Mouse (Mus musculus) forebrain, embryonic 12.5 days (tissue): Measurements from ENCODE around the gene Cd300ld3. TPM values are rescaled to one million over a fixed set of nuclear protein-coding genes. Genes with fewer than 3 reads are reported as not detected.

Experiments
- ATAC-seq: fragments of 200-750 bp; cut with Nextera tagmentation; 2 replicates; pipeline ENCODE4 v1.8.0; 2017; ENCODE audit warnings: moderate TSS enrichment; ENCODE audit not compliant: low FRiP score
- H3K27ac ChIP-seq: fragments of 300-500 bp; sonication (generic); 2 replicates; pipeline ENCODE4 v1.5.1; 2016; ENCODE audit warnings: mild to moderate bottlenecking
- H3K27me3 ChIP-seq: fragments of 300-500 bp; sonication (generic); 2 replicates; pipeline ENCODE4 v1.6.1; 2016; ENCODE audit warnings: mild to moderate bottlenecking
- H3K36me3 ChIP-seq: fragments of 300-500 bp; sonication (generic); replicated peaks from 2 replicates; pipeline ENCODE4 v1.6.1; 2016; ENCODE audit warnings: mild to moderate bottlenecking
- H3K4me1 ChIP-seq: fragments of 300-500 bp; sonication (generic); 2 replicates; pipeline ENCODE4 v1.6.1; 2016
- H3K4me2 ChIP-seq: fragments of 300-500 bp; sonication (generic); 2 replicates; pipeline ENCODE4 v1.6.1; 2016; ENCODE audit warnings: mild to moderate bottlenecking, moderate library complexity
- H3K4me3 ChIP-seq: fragments of 300-500 bp; sonication (generic); replicated peaks from 2 replicates; pipeline ENCODE4 v1.5.1; 2016; ENCODE audit warnings: mild to moderate bottlenecking
- H3K9ac ChIP-seq: fragments of 300-500 bp; sonication (generic); 2 replicates; pipeline ENCODE4 v1.6.1; 2016; ENCODE audit warnings: mild to moderate bottlenecking
- H3K9me3 ChIP-seq: fragments of 300-500 bp; sonication (generic); 2 replicates; pipeline ENCODE4 v1.6.1; 2016
- WGBS: fragments of 180-500 bp; shearing (Covaris S2); methylation state at CpG from one replicate; pipeline ENCODE4 v1.1.7; 2016; 5-methylcytosine and 5-hydroxymethylcytosine counted together
- polyA plus RNA-seq: library from polyadenylated mRNA; unstranded; fragments of >200 nt; fragmentation: Nextera tagmentation; extraction: Ambion mirVana; gene quantifications from 2 replicates; pipeline ENCODE4 v1.2.1, GENCODE M21; 2016

Gene Cd300ld3
- polyA plus RNA-seq = not detected in 2 replicates

DNA sequence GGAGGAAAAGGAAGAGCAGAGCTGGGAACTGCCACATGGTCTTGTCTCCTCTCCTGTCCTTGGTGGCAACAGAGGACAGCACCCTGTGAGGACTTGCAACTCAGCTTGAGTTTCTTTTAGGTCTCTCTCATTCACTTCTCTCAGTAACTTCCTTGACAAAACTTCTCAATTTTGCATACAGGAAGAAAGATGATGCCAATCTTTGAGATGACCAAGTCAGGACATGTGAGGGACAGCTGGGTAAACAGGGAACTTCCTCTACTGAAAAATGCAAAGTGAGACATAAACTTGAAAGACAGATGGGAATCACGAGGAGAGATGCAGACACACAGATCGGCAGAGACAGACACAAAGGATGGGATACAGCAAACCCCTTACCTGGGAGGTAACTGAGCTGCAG lies at the start of gene Cd300ld3:
Gene Cd300ld3, minus strand, starts transcription at position 151 of the 400 bp plus-strand sequence.
- WGBS = 75% methylated on average over 2 of the region's 2 CpGs
- ATAC-seq = no peak
- no peak within 1 kb of the TSS for H3K9ac ChIP-seq
- peaks cover 11% of the 10 kb centered on the region; the same call in 1 of the 2 replicates for H3K27me3 ChIP-seq
- H3K4me1 ChIP-seq = no peaks in the 10 kb centered on the region
- no peak within 1 kb of the TSS for H3K4me2 ChIP-seq
- no peak within 1 kb of the TSS for H3K4me3 ChIP-seq
- no peaks in the 10 kb centered on the region for H3K9me3 ChIP-seq
- no peaks in the 10 kb centered on the region for H3K36me3 ChIP-seq
- no peak within 1 kb of the TSS for H3K27ac ChIP-seq

DNA sequence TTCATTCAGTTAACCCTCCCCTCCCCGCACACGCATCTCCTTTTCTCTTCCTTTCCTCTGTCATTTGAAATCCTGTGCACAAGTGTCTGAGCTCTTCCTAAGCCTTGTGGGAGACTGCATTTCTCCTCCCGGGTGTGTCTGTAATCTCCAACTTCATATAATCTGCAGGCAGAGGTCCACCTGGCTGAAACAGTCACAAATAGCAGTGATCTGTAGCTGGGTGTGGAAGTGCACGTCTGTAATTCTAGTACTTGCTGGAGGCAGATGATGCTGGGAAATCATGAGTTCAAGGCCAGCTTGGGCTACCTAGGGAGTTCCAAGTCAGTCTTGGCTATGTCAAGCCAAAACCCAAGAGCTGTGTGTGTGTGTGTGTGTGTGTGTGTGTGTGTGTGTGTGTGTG lies 43.9 kb upstream of the Cd300ld3 start:
- Histone ChIP-seq H3K27ac (no peak overlapping the region), H3K4me3 (peak overlapping the region; percentile 30; the same call in 1 of the 2 replicates), H3K27me3 (peaks cover 32% of the 10 kb centered on the region), H3K9ac (no peak overlapping the region), H3K9me3 (peaks cover 5% of the 10 kb centered on the region; the same call in 1 of the 2 replicates), H3K4me2 (peak overlapping the region; percentile 55), H3K36me3 (no peaks in the 10 kb centered on the region), H3K4me1 (peaks cover 12% of the 10 kb centered on the region)
- WGBS = 14% methylated on average over 4 of the region's 4 CpGs
- no peak for ATAC-seq

DNA sequence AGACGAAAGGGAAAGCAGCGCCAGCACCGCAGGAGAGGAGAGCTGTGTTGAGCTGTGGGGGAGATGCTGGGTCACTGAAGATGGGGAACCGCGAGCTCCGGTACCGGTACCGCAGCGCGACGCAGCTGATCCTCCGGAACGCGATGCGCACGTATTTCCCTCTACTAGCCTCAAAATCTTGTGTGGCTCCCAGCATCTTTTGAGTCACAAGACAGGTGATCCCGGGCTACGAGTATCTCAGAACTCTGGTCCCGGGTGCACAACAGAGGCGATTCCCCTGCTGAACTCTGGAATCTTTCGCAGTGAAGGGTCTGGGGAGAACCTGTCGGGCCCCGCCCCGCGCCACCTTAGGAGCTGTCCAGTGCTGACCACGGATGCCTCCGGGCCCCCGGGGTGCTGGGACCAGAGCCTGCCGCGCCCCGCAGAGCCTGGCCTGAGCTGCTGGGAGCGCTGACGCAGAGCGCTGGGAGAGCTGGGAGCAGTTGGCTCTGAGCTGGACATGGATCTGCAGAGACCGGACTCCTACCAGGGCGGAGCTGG lies 43.2 kb upstream of the Cd300ld3 start, which contains the start of gene Rab37:
Gene Rab37, plus strand, starts transcription at position 70 of the 540 bp plus-strand sequence.
- Histone ChIP-seq H3K36me3 (no peaks in the 10 kb centered on the region), H3K27ac (no peak within 1 kb of the TSS)
- 1% methylated on average over 36 of the region's 36 CpGs for WGBS

DNA sequence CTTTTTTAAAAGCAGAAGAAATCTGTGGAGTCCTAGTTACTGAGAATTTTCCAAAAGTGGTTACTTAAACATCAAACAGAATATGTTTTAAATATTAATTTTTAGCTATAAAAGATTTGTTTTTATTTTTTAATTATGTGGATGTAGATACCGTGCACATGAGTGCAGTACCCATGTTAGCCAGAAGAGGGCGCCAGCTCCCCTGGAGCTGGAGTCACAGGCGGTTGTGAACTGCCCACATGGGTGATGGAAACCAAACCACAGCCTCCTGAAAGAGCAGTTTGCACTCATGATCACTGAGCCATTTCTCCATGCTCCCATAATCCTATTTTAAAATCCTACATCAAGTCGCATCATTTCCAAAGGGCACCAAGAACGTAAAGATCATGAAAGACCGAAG lies 41.6 kb upstream of the Cd300ld3 start:
- WGBS = 68% methylated on average over 6 of the region's 6 CpGs
- no peak overlapping the region for H3K9ac ChIP-seq
- ATAC-seq = no peak
- H3K4me2 ChIP-seq = no peak overlapping the region
- peaks cover 5% of the 10 kb centered on the region; the same call in 1 of the 2 replicates for H3K9me3 ChIP-seq
- H3K4me1 ChIP-seq = peaks cover 19% of the 10 kb centered on the region
- no peaks in the 10 kb centered on the region for H3K36me3 ChIP-seq
- peaks cover 43% of the 10 kb centered on the region for H3K27me3 ChIP-seq
- no peak overlapping the region for H3K27ac ChIP-seq
- H3K4me3 ChIP-seq = no peak overlapping the region

More for the DNA sequence above, 43.2 kb upstream of the Cd300ld3 start, which contains the start of gene Rab37:
- Histone ChIP-seq H3K9me3 (peaks cover 5% of the 10 kb centered on the region; the same call in 1 of the 2 replicates), H3K9ac (no peak within 1 kb of the TSS), H3K27me3 (peaks cover 32% of the 10 kb centered on the region), H3K4me2 (peak within 1 kb of the TSS; percentile 55), H3K4me1 (peaks cover 12% of the 10 kb centered on the region), H3K4me3 (peak within 1 kb of the TSS; percentile 30)
- ATAC-seq = no peak

DNA sequence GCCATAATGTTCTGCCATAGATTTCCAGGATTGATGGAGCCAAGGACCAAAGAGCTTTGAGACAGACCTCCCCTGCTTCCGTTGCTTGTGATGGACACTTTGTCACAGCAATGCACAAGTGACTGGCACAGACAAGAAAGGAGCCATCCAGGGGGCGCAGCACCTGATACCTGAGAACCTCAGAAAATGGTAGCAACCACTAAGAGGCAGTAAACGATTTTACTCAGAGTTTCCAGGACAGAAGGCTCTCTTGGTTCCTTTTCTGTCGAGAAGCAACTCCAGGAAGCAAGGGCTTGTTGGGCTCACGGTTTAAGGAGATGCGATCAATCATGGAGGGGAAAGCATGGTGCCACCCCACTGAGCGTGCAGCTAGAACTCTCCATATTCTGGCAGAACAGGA lies 38.0 kb upstream of the Cd300ld3 start:
- H3K9ac ChIP-seq = no peak overlapping the region

DNA sequence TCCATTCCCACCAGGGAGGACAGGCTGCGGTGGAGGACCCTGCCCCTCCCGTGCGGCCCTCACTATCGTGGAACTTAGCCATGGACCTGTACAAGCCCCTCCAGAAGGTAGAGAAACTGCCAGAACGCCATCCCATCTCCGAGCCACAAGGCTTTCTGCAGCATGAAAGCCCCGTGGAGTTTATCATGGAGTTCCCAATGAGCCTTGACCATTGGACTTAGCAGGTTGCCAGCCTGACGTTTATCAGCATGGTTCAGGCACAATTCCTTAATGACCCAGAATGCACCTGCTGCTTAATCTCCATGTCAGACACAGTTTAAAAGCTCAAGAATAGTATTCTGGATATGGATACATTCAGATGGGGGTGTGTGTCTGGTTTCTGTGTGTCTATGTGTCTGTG lies 36.9 kb upstream of the Cd300ld3 start:
- Histone ChIP-seq H3K4me3 (no peak overlapping the region), H3K27me3 (peaks cover 30% of the 10 kb centered on the region), H3K9ac (no peak overlapping the region), H3K4me1 (peaks cover 21% of the 10 kb centered on the region), H3K36me3 (no peaks in the 10 kb centered on the region), H3K9me3 (no peaks in the 10 kb centered on the region), H3K27ac (no peak overlapping the region), H3K4me2 (no peak overlapping the region)
- ATAC-seq = no peak
- 53% methylated on average over 8 of the region's 8 CpGs for WGBS

More for the DNA sequence above, 38.0 kb upstream of the Cd300ld3 start:
- Histone ChIP-seq H3K4me2 (no peak overlapping the region), H3K27ac (no peak overlapping the region), H3K27me3 (peaks cover 41% of the 10 kb centered on the region), H3K4me3 (no peak overlapping the region), H3K4me1 (peaks cover 23% of the 10 kb centered on the region), H3K9me3 (no peaks in the 10 kb centered on the region), H3K36me3 (no peaks in the 10 kb centered on the region)
- no peak for ATAC-seq
- WGBS = 72% methylated on average over 7 of the region's 7 CpGs

DNA sequence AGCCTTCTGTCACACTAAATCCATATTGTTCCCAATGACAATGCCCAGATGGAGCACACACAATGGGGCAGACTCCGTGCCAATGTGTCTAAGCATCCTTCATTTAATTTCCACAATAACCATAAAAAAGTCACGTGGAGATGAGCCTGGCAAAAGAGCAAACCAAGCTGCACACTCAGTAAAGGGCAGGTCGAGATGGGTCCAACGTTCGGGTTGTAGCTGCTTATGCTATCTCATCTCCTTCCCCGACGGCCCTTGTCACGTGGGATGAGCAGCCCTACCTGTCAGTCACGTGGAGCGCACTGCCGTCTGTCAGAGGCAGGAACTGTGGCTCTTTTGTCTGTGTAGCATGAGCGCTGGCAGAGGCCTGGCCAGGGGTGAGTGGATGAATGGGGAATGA lies 36.4 kb upstream of the Cd300ld3 start:
- 25% methylated on average over 12 of the region's 12 CpGs for WGBS
- H3K27me3 ChIP-seq = peaks cover 30% of the 10 kb centered on the region
- peaks cover 21% of the 10 kb centered on the region for H3K4me1 ChIP-seq
- H3K9me3 ChIP-seq = no peaks in the 10 kb centered on the region
- peak; percentile 41; the same call in 1 of the 2 replicates for ATAC-seq
- no peaks in the 10 kb centered on the region for H3K36me3 ChIP-seq
- H3K27ac ChIP-seq = no peak overlapping the region
- no peak overlapping the region for H3K4me3 ChIP-seq
- H3K9ac ChIP-seq = no peak overlapping the region
- H3K4me2 ChIP-seq = no peak overlapping the region; the same call in 1 of the 2 replicates

DNA sequence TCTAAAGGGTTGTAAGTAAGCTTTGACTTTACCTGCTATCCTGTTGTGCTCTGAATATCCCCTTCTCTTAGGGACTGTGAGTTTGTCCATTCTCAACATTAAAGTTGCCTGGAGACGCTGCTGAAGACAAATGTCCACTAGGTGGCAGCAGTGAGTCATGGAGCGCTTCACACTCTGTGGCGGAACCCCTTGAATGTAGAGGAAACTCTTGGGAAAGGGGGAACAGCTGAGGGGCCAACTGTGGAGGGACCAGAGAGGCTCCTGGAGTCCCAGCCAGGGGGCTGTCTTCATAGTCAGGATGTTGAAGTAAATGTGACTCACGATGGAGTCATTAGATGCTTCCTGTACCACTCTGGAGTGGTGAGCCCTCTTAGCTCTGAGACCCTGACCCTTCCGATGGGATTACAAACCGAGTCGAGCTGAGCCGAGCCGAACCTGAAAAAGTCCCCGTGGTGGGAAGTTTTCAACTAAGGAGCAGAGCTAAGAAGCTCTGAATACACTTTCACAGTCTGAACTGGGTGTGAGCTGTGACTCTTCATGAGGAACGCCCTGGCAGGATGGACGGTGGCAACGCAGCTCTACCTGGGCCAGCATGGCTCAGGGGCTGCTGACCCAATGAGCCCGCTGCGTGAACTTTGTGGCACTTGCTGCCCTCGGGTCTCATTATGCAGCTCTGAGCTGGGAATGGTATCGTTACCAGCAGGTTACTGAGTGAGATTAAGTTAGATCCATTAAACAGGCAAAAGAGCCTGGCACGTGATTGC lies 35.3 kb upstream of the Cd300ld3 start:
- H3K27me3 ChIP-seq = peaks cover 30% of the 10 kb centered on the region
- H3K9ac ChIP-seq = no peak overlapping the region
- no peak overlapping the region for H3K4me2 ChIP-seq
- H3K36me3 ChIP-seq = no peaks in the 10 kb centered on the region
- WGBS = 44% methylated on average over 18 of the region's 18 CpGs
- H3K27ac ChIP-seq = no peak overlapping the region
- H3K9me3 ChIP-seq = no peaks in the 10 kb centered on the region
- peaks cover 21% of the 10 kb centered on the region for H3K4me1 ChIP-seq
- no peak overlapping the region for H3K4me3 ChIP-seq
- ATAC-seq = peak; percentile 49; the same call in 1 of the 2 replicates

DNA sequence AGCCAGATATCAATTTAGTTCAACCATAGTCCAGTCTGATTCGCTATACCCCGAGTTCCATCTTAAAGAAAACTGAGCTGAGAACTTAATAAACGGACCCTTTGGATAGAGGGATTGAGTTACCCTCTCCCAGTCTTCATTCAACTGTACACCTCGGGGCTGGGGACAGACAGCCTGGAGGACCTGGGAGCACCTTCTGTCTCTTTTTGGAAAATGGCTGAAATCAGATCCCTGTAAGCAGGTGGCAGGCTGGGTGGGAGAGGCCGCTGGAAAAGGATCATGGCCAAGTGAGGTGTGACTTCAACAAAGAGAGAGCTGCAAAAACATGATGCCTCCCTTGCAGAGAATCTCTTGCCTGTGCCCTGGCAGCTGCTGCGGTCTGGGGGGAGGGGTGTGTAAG lies 34.0 kb upstream of the Cd300ld3 start:
- ATAC-seq = no peak
- WGBS = 75% methylated on average over 6 of the region's 6 CpGs

DNA sequence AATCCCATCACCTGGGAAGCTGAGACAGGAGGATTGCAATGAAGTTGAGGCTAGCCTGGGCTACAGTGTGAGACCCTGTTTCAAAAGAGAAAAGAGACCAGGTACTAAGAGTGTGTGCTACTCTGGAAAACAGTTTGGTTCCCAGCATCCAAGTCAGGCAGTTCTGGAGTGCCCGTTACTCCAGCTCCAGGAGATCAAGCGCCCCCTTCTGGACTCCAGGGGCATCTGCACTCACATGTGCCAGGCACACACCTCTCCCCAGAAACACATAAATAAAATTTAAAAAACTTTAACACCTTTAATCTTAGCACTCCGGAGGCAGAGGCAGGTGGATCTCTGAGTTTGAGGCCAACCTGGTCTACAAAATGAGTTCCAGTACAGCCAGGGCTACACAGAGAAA lies 33.2 kb upstream of the Cd300ld3 start:
- H3K4me3 ChIP-seq = no peak overlapping the region
- H3K4me1 ChIP-seq = peaks cover 21% of the 10 kb centered on the region
- H3K27ac ChIP-seq = no peak overlapping the region
- peaks cover 30% of the 10 kb centered on the region for H3K27me3 ChIP-seq
- WGBS = 72% methylated on average over 3 of the region's 3 CpGs
- no peaks in the 10 kb centered on the region for H3K36me3 ChIP-seq
- H3K9me3 ChIP-seq = no peaks in the 10 kb centered on the region
- no peak for ATAC-seq
- no peak overlapping the region for H3K9ac ChIP-seq
- H3K4me2 ChIP-seq = no peak overlapping the region

More for the DNA sequence above, 34.0 kb upstream of the Cd300ld3 start:
- Histone ChIP-seq H3K27me3 (peaks cover 30% of the 10 kb centered on the region), H3K4me2 (no peak overlapping the region), H3K27ac (no peak overlapping the region), H3K4me1 (peaks cover 21% of the 10 kb centered on the region), H3K9me3 (no peaks in the 10 kb centered on the region), H3K4me3 (no peak overlapping the region), H3K36me3 (no peaks in the 10 kb centered on the region), H3K9ac (no peak overlapping the region)

DNA sequence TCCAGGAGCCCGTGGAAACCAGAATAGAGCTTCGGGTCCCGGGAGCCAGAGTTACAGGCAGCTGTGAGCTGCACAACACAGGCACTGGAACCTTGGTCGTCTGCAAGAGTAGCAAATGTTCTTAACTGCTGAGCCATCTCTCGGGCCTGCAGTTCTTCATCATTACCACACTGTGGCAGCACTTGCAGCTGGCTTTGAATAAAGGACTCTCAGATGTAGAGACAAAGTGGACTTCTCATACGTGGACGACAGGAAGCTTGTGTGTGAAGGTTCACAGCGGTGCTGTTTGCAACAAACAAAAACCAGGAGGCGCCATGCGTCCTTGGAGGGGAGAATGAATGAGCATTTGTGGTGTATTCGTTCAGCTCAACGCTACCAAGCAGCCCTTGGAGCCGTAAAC lies 32.7 kb upstream of the Cd300ld3 start:
- 37% methylated on average over 13 of the region's 13 CpGs for WGBS
- peaks cover 26% of the 10 kb centered on the region for H3K27me3 ChIP-seq
- no peaks in the 10 kb centered on the region for H3K36me3 ChIP-seq
- H3K4me3 ChIP-seq = no peak overlapping the region
- no peak overlapping the region for H3K9ac ChIP-seq
- peaks cover 21% of the 10 kb centered on the region for H3K4me1 ChIP-seq
- no peak overlapping the region for H3K4me2 ChIP-seq
- no peak for ATAC-seq
- no peak overlapping the region for H3K27ac ChIP-seq
- no peaks in the 10 kb centered on the region for H3K9me3 ChIP-seq

DNA sequence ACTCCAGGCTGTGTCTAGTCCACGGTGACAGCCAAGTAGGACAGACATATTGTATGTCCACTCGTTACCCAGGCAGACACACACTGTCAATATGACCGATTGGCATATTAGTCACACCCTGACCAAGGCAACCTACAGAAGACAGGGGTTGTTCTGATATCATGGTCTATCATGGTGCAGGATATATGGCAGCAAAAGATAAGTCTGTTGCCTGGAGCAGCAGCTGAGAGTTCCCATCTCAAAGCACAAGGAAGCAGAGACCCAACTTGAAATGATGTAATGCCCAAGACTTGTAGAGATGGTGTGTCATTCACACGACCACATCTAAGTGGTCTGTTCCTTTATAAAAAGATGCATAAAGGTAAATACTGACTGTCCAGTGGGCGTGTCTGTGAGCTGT lies 30.5 kb upstream of the Cd300ld3 start:
- H3K27me3 ChIP-seq = 0 out of 2 replicates have a peak, but pooled peaks cover 9% of the 10 kb centered on the region
- WGBS = 81% methylated on average over 5 of the region's 5 CpGs
- no peak overlapping the region for H3K27ac ChIP-seq
- H3K4me3 ChIP-seq = no peak overlapping the region
- no peak overlapping the region for H3K9ac ChIP-seq
- no peak for ATAC-seq
- no peak overlapping the region for H3K4me2 ChIP-seq
- H3K4me1 ChIP-seq = peaks cover 3% of the 10 kb centered on the region
- H3K9me3 ChIP-seq = no peaks in the 10 kb centered on the region
- no peaks in the 10 kb centered on the region for H3K36me3 ChIP-seq
